Mouse (Mus musculus) layer of hippocampus, adult 8-10 months (tissue): ENCODE data around the gene Rpia. TPM values are rescaled to one million over a fixed set of nuclear protein-coding genes. Genes with fewer than 3 reads are reported as not detected.
A peak's percentile ranks its signal among the peaks of the same experiment; 100 is the strongest.

ENCODE experiments used
- DNase-seq, 2 experiments: peaks; one replicate each; pipeline ENCODE4 v3.0.0; 2022; ENCODE audit warnings: low spot score in 2 of 2
- total RNA-seq, 4 experiments: library from RNA; stranded (reverse); gene quantifications; 2 replicates each; pipeline ENCODE4 v1.2.4; 2022

Rpia gene
- total RNA-seq, 4 experiments from 2014 or later, result 12.9 to 17.6 (median 14.5) TPM

DNA sequence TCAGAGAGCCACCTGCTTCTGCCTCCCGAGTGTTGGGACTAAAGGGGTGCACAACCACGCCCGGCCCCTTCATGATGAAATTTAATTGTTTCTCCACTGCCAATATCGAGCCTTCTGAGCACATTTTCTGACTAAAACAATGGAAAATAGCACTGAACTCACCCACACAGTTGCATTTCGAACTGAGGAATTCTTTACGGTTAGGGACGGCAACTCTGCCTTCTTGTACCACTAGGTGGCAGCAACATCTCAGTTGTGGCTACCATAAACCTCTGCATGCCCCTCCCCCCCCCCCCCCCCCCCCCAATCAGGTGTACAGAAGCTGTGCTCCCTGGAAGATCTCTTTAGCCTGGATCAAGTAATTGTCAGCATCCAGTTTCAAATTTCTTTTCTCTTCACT, 13.2 kb upstream of the Rpia start:
- DNase-seq, result peak; percentile 51 to 73

DNA sequence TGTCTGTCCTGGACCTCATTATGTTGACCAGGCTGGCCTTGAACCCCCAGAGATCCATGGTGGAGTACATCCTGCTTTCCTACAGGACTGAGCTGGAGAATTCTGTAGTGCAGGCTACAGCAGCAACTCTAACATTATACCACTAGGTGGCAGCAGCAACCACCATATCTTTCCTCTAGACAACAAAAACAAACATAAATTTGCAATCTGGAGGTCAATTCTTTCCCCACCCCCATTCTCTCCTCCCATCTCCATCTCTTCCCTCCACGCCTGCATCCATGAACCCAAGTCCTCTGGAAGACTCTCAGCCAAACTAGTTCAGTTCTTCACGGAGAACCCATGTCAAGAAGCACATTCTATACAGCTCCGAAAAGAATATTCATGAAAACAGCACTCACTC, 12.6 kb upstream of the Rpia start:
- DNase-seq, result peak in 1 of 2 experiments; percentile 40

DNA sequence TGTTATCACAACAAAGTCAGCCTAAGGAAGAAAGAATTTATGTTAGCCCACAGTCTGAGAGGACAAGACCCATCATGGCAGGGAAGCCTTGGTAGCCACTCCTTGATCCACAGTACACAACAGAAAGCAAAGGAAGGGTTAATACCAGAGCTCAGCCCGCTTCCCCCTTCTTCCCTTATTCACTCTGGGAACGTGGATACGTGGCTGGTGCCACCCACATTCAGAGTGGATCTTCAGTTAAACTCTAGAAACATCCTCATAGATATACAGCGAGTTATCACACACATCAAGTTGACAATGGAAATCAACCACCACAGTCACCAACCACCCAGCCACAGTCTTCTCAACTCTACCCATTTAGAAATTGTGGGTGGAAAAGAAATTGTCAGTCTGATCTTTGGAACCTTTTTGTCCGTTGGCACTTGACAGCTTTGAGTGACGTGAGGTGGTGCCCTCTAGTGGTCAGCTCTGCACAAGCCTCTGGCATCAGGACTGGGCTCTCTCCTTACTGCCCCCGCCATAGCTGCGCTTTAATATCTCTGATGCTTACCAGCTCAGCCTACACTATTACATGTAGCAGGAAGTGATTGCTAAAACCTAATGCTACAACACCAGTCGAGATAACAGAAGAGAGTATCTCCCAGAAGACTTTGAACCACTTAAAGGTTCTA, 5.7 kb upstream of the Rpia start:
- DNase-seq, result peak in 1 of 2 experiments; percentile 37

DNA sequence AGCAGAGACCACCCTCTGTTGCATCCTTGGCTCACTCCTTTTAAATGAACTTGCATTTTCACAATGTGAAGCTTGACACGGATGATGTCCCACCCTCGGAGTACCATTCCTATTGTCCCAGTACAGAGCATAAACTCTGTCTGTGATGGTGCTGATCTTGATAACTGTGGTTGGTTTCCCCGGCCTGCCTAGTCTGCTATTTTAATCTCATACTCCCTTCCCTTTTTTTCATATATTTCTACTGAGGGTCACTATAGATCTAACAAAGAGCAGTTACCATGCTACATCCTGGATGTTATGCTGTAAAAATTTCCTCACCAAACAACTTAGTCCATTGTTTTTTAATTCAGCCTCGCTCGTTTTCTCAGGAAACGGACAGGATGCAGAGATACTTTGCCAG, 4.9 kb upstream of the Rpia start:
- DNase-seq, result no peak

- DNase-seq, result no peak
Measured at GRCm38 (mm10) chr6:70792644-70793043, 612 bp upstream of the Rpia start.

- no peak for DNase-seq
Measured at GRCm38 (mm10) chr6:70790852-70791761, 925 bp downstream of the Rpia start.

- DNase-seq, result no peak
Measured at GRCm38 (mm10) chr6:70790034-70790650, 1.9 kb downstream of the Rpia start.

GRCm38 (mm10) chr6:70789134-70789533, 2.9 kb downstream of the Rpia start:
- DNase-seq, result no peak

GRCm38 (mm10) chr6:70787524-70787923, 4.5 kb downstream of the Rpia start:
- no peak for DNase-seq

DNA sequence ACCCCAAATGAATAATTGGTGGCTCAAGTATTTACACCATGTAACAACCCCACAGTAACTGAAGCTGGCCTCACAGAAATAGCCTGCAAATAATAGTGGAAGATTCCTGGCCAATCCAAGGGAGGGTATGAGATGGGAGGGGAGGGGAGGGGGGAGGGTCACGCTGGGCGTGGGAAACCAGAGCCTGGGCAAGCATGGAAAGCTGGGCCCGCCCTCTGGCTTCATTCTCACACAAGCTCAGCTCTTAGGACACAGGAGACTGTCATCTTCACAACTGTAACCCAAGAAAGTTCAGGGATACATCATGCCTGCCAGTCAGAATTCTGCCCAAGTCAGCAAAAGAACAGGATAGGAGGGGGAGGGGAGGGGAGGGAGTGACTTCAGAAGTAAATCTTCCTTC, 6.2 kb downstream of the Rpia start:
- DNase-seq, result no peak

GRCm38 (mm10) chr6:70784811-70785210, 7.2 kb downstream of the Rpia start:
- no peak for DNase-seq

DNA sequence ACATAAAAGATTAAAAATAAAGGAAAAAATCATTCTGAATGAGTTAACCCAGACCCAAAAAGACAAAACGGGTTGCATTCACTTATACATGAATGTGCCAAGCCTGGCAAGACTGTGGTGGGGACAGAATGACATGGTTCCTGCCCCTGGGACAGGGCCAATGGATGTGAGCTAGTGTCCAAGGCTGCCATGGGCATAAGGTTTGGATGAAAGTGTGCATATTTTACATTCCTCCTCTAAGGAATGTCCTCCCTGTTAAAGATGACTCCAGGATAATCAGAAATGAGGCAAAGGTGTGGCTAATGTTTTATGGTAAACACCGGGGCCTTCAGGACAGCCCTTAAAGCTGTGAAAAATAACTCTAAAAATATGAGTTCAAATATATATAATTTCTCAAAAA, 10.7 kb downstream of the Rpia start:
- DNase-seq, result no peak

DNA sequence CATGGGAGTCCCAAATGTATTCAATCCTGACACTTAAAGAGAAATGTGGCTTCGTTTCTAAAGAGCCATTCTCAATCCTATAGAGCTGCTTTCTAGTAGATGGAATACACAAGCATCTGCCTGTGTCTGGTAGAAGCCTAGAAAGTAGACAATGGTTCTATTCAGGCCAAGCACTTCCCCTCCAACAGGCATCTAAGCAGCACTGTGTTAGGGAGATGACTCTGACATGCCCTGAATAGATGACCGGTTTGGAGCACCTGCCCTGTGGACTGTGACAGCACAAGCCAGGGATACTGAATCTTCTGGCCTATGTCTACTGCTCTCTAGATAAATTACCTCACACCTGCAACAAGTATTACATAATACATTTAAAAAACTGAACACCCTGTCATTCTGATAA, 17.7 kb downstream of the Rpia start:
- no peak for DNase-seq

- DNase-seq, result no peak
Measured at GRCm38 (mm10) chr6:70773769-70774168, 18.3 kb downstream of the Rpia start.

DNA sequence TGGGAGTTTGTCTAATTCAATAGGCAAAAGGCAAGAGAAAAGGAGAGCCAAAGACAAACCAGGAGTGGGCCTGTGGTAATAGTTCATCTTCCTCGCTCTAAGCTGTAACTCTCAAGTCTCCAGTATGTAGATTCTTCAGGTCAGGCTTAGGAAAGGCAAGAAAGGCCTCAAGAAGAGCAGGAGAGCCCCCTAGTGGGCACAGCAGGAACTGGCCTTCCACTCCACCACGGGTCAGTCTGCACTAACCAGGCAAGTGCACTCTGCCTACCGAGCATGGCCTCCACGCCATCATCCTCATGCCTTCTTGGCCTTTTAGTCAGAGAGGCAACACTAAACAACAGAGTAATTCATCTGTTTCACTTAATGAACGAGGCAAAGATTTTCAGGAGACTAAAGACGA, 23.3 kb downstream of the Rpia start:
- DNase-seq, result peak; percentile 64 to 78

DNA sequence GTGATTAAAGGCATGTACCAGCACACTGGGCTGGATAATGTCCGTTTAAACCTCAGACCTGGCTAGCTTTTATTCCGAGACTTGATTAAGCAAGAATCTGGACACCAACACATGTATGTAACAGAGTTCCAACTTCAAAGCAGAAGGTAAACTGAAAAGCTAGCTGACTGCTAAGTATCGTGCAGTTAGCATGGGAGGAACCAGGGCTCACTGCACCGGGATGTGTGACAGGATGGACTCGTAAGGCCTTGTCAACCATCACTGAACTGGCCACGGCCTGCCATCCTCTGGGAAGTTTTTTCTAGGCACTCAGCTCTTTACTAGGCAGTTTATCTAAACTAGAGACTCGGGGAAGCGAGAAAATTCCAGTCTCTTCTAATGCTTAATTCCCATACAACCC, 27.0 kb downstream of the Rpia start:
- DNase-seq, result no peak

DNA sequence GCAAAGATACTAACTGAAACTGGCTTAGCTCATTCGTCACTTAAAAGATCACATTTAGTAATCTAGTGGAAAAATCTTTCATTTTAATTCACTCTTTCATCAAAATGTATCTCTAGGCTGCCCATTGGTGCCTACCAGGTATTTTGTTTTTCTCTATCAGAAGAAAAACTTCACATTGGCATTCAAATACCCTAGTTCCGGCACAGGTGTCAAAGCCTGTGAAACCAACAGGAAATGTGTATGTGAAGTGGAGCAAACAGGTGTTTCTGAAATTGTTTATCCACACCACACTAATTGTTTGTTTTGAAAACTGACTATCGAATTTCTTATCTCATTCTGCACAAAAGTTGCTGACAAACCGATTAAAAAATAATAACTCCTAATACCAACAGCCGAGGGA, 27.5 kb downstream of the Rpia start:
- DNase-seq, result no peak

- no peak for DNase-seq
Measured at GRCm38 (mm10) chr6:70763881-70764280, 28.2 kb downstream of the Rpia start.

- no peak for DNase-seq
Measured at GRCm38 (mm10) chr6:70762659-70763058, 29.4 kb downstream of the Rpia start.

DNA sequence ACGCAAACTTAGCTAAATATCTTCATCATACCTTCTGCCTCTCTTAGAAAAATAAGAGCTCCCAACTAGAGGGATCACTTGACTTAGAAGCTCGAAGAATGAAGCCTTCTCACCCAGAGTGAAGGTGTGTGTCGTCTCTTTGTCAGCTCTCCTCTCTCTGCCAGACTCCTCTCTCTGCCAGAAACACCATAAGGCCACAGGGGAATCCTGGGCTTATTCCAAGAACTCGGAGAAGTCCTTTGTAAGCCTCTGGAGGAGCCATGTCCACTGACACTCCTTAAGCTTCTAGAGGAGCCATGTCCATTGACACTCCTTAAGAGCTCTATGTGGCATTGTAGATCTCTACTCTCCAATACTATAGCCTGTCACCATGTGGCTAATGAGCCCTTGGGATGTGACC, 31.1 kb downstream of the Rpia start:
- no peak for DNase-seq

GRCm38 (mm10) chr6:70754833-70755232, 37.2 kb downstream of the Rpia start:
- no peak for DNase-seq

DNA sequence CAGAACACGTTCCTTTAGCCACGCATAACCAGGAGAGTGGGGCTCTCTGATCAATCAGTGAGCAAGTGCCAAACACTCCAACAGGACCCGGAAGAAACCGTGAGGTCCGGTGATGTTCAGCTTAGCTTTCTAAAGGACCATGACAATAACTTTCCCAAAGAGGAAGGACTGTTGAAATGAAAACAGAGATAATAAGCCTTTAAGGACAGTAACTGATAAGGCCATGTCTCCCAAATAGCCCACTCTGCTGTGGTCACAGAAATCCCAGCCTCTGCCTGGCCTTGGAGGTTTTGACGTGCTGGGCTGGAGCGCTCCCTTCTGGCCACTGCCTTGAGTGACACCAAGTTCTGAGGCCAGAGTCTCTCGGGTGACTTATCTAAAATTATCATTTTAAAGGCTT, 39.7 kb downstream of the Rpia start:
- no peak for DNase-seq
